Mouse (Mus musculus): ENCODE measurements around the gene Nt5dc3. TPM values are rescaled to one million over a fixed set of nuclear protein-coding genes. Genes with fewer than 3 reads are reported as not detected.

The Nt5dc3 gene
- total RNA-seq, 2 experiments from 2014 or later: 71.2 to 71.8 TPM

DNA sequence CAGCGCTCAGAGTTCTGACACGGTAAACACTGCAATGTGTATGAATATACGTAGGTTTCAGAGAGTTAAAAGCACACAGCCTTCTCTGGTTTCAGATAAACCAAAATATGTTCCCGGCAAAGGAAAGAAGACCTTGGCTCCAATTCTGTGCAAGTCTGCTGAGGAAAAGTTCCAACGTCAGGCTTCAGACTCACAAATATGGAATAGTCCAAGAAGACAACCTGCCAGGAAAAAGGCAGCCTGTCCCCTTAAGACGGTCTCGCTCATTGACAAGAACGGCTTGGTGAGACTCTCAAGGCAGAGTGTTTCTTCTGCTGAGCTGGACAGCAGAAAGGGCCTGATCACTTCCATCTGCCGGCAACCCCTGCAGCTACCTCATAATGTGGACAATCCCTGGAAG, 2.5 kb upstream of the Nt5dc3 start:
- intact Hi-C loops (cut with DNase I): loop anchor here (5.0 kb wide), 1 partner anchor 196 kb away; no protein-coding TSS in a partner anchor
- no peak for DNase-seq (ENCODE audit: low spot score in 2 of 2)

DNA sequence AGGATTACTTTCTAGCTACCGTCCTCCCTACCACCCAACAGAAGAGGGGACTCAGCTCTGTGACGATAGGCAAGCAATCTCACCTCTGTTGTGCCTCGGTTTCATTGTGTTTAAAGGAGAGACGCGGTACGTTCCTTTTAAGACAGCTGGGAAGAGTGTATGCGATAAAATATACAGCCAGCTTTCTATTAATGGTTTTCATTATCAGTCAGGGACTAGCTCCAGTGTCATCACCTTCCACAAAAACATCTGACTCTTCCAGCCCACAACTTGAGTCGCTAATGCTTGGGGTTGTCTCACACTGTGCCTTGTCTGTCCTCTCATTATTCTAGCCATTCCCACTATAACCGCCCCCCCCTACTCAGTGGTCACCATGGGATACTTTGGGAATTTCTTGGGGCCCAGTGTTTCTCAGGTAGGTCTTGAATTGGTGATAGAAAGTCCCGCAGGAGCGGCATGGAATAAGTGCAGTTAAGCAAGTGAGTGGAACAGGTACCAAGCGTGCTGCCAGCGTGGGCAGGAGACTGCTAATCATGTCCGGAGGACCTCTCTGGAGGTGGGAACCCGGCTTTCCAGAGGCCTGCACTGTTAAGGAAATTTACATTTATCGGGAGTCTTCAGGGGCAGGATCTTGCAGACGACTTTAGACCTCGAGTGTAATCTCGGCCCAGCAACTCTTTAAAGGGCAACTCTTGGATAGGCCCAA, 1.0 kb upstream of the Nt5dc3 start:
- intact Hi-C loops (cut with DNase I): loop anchor here (2.0 to 5.0 kb wide), 2 partner anchors 73 to 195 kb away; partner anchors contain the start of genes Hsp90b1 and Ttc41
- no peak for DNase-seq (ENCODE audit: low spot score in 2 of 2)

DNA sequence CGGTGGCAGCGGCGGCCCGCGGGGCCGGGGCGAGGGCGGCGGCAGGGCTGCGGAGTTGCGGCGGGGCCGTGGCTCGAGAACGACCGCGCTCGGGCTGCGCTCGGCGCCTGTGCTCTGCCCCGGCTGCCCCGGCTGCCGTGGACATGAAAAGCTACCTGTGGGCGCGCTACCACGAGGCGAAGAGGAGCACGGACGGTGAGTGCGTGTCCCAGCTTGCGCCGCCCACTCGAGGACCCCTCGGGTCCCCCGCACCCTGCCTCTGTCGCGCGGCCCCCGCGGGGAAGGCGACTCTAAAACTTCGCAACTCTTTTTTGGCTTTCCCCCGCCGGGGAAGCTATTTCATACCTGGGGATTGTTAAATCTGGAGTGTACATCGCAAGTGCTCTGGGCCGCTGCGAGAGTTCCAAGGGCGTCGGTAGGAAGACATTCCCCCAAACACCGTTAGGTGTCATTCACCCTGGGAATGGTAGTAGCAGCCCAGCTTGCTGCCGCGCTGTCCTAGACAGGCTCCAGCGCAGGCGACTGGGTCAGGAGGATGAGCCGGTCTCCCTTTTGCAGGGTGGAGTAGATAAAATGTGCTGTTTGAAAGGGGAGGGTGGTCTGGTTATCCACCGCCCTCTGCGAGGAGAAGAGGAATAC, 431 bp downstream of the Nt5dc3 start:
- DNase-seq (ENCODE audit: low spot score in 2 of 2): no peak
- intact Hi-C loops (cut with DNase I): loop anchor here (2.0 to 5.0 kb wide), 2 partner anchors 74 to 193 kb away; partner anchors contain the start of genes Hsp90b1 and Ttc41

DNA sequence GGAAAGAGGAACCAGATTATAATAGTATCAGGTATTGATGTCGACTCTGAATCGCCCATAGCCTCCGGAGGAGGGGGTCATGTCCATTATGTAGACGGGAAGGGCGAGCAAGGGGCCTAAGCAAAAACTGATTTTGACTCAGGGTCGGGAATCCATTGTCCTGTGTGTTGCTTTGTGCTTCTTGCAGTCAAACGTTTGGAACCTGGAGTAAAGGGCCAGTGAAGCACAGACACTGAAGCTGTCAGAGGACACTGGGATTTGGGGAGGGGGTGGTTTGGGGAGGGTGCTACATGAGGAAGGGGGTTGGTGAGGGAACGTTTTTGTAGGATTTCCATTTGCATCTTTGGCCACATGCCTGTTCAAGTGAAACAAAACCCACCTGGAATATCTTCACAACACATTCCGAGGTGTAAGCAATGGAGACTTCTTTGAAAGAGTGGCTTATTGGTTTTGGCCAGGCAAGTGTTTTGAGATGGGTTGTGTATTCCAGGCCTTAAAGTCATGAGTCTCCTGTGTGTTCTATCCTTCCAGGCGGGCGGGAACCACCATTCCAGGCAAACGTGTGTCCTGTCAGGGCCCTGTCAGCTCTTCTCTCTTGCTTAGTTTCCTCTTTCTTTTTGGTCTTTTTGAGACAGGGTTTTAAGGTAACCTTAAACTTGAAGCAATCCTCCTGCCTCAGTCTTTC, 1.2 kb downstream of the Nt5dc3 start:
- intact Hi-C loops (cut with DNase I): loop anchor here (2.0 to 5.0 kb wide), 3 partner anchors 52 to 192 kb away; partner anchors contain the start of genes Hsp90b1 and Ttc41
- DNase-seq (ENCODE audit: low spot score in 2 of 2): no peak

DNA sequence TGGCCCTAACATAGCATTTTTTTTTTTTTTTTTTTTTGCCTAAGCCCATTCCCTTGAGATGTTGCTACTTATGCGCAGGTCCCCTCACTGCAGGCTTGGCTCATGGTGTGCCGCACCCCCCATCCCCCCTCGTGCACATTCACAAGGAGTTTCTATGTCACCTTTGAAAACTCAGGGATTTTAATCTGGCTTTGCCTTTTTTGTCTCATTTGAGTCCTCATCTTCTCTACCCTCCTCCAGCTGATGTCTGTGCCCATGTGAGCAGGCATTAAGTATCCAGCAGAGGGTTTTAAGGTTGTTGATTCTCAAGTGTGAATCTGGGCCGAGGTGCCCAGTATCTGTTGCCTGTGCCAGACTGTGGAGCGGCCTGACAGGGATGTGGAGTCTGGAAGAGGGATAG, 2.8 kb downstream of the Nt5dc3 start:
- DNase-seq (ENCODE audit: low spot score in 2 of 2): no peak
- intact Hi-C loops (cut with DNase I): loop anchor here (5.0 kb wide), 1 partner anchor 51 kb away; no protein-coding TSS in a partner anchor

DNA sequence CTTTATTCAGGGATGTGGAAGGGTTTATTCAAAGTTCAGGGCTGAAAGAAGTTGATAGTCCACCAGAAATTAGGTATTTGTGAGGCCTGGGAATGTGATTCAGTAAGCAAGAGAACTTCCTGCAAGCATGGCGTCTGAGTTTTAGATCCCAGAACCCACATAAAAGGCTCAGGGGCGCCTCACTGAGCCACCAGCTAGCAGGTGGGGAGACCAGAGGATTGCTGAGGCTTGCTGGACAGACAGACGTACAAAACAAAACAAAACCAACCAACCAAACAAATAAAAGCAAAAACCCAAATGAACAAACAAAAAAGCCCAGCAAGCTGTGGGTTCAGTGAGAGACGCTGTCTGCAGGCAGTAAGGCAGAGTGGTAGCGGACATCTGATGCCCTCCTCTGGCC, 3.9 kb downstream of the Nt5dc3 start:
- DNase-seq (ENCODE audit: low spot score in 2 of 2): no peak
- intact Hi-C loops (cut with DNase I): loop anchor here (5.0 kb wide), 1 partner anchor 50 kb away; no protein-coding TSS in a partner anchor

DNA sequence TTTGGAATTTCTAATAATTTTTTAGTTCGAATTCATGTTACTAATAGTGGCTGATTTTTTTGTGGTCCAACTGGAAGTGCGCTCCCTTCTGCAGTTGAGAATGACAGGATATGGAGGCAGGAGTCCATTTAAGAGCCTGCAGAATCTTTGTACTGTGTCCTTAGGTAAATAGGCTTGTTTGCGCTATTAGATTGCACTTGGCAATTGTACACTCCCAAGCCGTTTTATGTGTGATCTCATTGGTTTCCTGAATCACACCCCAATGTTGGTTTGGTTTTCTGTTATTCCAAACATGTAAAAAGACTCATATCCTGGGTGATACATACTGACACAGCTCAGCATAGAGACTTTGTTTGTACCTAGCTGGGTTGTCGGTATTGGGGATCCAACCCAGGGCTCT, 4.8 kb downstream of the Nt5dc3 start:
- DNase-seq (ENCODE audit: low spot score in 2 of 2): no peak
- intact Hi-C loops (cut with DNase I): loop anchor here (5.0 kb wide), 1 partner anchor 49 kb away; no protein-coding TSS in a partner anchor

DNA sequence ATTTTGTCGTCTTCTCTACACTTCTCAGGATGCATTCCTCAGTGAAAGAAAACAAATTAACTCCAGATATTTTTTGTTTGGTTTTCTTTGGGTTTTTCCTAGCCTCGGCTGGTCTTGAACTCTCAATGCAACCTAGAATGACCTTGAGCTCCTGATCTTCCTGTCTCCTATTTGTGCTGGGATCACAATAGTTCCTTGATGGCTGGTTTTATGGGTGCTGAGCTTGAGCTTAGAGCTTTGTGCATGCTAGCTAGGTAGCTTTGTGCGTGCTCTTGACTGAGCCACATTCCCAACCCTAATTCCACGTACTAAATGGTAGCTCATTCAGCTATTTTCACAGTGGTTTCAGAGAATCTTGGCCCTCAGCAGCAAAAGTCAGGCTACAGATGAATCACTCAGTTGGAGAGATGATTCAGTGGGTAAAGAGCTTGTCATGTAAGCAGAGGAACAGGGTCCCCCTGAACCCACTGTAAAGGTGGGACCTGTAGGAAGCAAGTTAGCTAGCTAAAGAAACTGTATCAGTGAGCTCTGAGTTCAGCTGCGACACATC, 5.4 kb downstream of the Nt5dc3 start:
- intact Hi-C loops (cut with DNase I): loop anchor here (5.0 kb wide), 1 partner anchor 48 kb away; no protein-coding TSS in a partner anchor
- DNase-seq (ENCODE audit: low spot score in 2 of 2): no peak

DNA sequence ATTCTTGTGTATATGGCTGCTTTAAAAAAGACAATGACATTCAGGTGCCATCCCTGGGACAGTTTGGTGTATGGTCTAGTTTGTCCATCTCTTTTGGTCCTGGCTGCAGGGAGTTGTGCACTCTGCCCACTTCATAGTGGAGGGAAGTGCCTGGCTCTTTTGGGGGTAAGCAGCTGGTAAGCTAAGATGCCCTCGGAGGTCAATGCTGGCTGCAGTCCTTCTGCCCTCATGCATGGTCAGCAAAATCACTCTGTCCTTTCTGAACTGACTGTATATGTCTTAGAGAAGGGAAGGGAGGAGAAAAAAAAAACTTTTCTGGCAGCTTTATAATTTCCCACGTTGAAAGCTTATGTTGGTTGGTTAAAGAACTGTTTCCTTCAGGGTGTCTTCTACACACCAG, 6.6 kb downstream of the Nt5dc3 start:
- no peak for DNase-seq (ENCODE audit: low spot score in 2 of 2)
- intact Hi-C loops (cut with DNase I): no loop called here

DNA sequence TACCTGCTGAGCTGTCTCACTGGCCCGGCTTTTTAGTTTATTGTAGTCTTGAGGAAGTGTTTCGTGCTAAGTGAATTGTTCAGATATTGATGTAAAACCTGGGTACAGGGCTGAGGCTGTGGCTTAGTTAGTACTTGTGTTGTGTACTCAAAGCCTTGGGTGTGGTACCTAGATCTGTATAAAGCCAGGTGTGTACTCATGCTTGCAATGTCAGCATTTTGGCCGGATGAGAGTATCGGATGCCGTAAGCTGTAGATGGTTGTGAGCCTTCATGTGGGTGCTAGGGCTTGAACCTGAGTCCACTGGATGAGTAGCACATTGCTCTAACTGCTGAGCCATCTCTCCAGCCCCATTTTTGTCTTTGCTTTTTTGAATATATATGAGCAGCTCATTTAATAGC, 7.3 kb downstream of the Nt5dc3 start:
- no peak for DNase-seq (ENCODE audit: low spot score in 2 of 2)
- intact Hi-C loops (cut with DNase I): no loop called here

DNA sequence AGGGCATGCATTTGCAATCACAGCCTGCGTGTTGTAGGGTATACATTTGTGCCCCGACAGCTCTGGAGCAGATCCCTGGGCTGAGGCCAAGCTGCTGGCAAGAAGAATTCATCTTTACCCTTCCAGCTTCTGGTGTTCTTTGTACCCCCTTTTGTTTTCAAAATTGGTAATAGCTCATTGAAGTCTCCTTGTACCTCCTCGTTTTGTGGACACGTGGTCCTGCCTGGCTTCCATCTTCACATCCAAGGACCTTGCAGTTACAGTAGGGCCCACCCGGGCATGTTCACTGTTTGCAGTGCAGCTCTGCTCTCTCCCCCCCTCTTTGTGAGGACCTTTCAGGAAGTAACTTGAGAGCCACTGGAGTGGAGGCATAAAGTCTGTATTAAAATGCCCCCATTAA, 9.4 kb downstream of the Nt5dc3 start:
- DNase-seq (ENCODE audit: low spot score in 2 of 2): no peak
- intact Hi-C loops (cut with DNase I): no loop called here

DNA sequence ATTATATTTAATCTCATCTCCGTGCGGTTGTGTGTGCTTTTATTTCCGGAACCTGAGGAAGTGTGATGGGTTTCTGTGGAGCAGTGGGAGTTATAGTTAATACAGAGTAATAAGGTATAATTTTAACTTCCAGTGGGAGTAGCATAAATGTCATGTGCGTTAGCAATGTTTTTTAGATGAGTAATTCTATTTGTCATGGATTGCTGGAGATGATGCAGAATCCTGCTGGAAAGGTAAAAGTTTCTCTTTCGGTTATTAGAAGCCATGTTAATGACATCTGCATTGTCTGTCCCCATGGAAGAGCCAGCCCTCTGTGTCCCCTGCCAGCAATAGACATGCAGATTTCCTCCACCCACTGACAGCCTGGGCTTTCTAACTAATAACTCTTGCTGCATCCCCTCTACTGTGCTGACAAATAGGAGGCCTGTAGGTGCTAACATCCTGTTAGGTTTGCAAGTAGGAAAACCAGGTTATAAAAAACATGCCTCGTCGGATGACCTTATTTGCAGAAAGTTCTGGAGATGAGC, 10.4 kb downstream of the Nt5dc3 start:
- intact Hi-C loops (cut with DNase I): no loop called here

DNA sequence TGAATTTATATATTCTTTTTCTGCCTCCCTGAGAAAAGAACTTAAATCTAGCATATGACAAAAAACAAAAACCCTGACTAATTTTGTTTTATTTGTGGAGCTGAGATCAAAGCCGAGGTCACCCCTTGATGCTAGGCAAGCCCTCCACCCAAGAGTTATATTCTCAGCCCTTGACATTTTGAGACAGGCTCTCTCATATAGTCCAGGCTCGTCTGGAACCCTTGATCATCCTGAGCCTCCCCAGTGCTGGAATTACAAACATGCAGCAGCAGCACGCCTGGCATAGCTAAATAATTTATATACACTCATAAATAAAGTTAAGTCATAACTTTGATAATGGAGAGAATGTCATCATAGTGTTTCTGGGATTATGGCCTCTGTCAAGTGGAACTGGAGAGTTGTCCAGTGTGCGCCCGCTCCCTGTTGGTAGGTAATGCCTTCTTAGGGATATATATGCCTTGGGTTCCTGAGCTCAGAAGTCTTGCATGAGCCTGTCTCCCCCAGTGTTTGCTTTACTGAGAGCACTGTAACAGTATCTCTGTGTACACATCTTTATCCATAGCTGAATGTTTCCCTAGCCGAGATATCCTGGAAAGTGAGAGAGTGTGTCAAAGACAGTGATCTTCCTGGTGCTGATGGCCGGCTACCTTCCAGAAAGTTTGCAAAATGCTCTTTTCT, 12.8 kb downstream of the Nt5dc3 start:
- intact Hi-C loops (cut with DNase I): no loop called here
- DNase-seq (ENCODE audit: low spot score in 2 of 2): no peak

More for the DNA sequence above, 10.4 kb downstream of the Nt5dc3 start:
- no peak for DNase-seq (ENCODE audit: low spot score in 2 of 2)

DNA sequence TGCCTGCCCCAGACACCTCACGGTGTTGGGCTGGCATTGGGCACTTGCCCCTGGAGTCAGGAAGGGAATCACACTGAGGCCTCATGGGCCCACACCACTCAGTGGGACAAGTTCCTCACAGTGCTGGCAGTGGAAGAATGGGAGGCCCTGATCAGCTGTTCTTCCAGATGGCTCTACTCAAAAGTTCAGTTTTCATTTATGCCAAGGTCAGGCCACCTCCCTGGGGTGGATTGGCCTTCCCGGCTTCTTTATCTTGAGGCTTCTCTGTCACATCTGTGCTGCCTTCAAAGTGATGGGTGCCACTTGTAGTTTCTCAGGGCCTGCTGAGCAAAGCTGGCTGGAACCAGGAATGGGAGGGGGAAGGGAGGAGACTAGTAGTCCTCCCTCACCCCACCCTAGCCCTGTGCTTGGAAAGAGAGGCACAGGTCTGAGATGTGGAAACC, 14.7 kb downstream of the Nt5dc3 start:
- DNase-seq (ENCODE audit: low spot score in 2 of 2): no peak
- intact Hi-C loops (cut with DNase I): no loop called here

DNA sequence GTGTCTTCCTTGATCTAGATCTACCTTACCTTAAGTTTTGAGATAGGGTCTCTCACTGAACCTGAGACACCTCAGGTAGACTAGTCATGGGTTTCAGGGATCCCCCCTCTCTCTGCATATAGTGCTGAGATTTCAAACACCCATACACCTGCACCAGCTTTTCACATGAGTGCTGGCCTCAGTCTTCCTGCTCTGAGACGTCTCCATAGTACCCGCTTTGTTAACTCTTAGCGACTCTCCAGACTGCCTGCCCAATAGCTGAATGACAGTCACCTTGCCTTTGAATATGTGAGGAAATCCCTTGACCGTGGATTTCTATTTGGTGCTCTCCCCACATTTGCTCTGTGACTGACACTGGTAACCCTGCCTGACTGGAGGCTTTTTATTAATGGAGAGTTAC, 15.4 kb downstream of the Nt5dc3 start:
- intact Hi-C loops (cut with DNase I): no loop called here

DNA sequence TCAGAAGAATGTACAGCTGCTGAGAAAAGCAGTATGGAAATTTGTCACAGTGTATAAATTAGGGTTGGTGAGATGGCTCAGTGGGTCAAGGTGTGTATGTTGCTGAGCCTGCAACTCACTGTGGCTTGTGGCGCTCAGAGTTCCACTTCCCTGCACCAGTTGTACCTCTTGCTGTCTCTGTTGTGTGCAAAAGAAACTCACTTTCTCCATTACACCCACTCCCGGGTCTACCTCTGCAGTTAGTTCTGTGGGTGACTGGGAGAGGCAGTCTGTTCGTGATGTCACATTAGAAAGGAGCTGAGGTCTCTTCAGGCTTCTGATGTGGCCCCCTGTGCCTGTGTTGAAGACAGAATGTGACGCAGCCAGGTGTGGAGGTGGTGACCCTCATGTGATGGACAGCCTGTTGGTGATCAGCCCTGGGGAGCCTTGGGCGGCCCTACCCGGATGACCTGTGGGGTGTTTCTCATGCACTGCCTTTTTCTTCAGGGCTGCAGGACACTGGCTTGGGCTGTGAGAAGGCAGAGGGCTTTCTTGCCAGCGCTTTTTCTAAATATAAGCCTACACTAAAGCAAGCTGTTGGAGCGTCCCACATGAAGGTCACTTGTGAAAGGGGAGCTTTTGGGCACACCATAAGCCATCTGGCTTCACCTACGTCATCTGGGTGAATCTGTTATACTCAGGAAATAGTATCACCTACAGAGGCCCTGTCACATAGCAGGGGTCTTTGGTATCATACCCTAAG, 16.2 kb downstream of the Nt5dc3 start:
- intact Hi-C loops (cut with DNase I): no loop called here
- no peak for DNase-seq (ENCODE audit: low spot score in 2 of 2)

More for the DNA sequence above, 15.4 kb downstream of the Nt5dc3 start:
- DNase-seq (ENCODE audit: low spot score in 2 of 2): no peak

DNA sequence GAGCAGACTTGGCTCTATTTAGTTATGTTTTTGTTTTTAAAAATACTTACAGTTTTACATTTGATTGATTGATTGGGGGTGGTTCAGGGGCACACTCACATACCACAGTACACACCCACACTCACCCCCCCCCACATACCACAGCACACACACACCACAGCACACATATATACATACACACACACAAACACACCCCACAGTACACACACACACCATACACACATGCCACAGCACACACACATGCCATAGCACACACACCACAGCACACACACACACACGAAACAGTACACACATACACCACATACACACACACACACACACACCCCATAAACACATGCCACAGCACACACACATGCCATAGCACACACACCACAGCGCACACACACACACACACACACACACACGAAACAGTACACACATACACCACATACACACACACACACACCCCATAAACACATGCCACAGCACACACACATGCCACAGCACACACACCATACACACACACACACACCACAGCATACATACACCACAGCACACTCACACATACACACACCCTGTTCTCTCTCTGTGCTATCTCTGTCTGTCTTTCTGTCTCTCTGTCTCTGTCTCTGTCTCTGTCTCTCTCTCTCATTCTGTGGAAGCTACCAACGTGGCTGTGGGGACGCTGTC, 17.4 kb downstream of the Nt5dc3 start:
- intact Hi-C loops (cut with DNase I): no loop called here
- no peak for DNase-seq (ENCODE audit: low spot score in 2 of 2)

DNA sequence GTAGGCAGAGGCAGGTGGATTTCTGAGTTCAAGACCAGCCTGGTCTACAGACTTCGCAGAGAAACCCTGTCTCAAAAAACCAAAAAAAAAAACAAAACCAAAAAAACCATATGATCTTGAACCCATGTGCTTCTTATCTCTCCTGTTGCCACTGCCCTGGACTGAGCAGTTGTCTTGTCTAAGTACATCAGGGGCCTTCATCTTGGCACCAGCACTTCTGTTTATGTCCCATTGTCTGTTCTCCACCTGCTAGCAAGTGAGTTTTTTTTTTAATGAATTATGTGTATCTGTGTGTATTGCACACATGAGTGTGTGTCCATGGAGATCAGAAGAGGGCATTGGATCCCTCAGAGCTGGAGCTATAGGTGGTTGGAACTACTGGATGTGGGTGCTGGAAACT, 28.6 kb downstream of the Nt5dc3 start:
- intact Hi-C loops (cut with DNase I): no loop called here

More for the DNA sequence above, 28.6 kb downstream of the Nt5dc3 start:
- DNase-seq (ENCODE audit: low spot score in 2 of 2): no peak
